13 mouse cellular contexts compared by ENCODE assay signal in the genomic region with DNA sequence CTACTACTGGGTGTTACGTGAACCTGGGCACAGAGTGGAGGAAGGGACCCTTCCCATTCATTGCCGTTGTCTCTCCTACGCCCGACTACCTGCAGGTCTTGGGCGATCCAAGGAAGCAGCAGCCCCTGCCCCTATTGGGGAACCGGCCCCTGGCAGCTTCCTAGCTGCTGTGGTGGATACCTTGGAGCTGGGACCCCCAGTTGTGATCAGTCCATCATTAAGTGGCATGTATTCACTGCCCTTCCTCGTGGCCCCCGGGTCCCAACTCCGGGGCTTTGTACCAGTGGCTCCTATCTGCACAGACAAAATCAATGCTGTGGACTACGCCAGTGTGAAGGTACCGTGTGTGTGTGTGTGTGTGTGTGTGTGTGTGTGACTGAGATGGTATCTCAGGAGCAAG. TPM values are rescaled to one million over a fixed set of nuclear protein-coding genes. Genes with fewer than 3 reads are reported as not detected.
A peak's percentile ranks its signal among the peaks of the same experiment; 100 is the strongest.
DNase-seq lines count a peak whose midpoint lies in the region; ATAC-seq and TF ChIP-seq lines count a peak whose summit lies in the region.
"Had no signal": no experiment of that assay in that cellular context is flagged by ENCODE, and none has a peak within 500 bp of the region (broad histone marks: within the 10 kb centered on the region; RNA-seq: fewer than 3 reads in every experiment).

No protein-coding gene starts in this region.

- no peaks in the 10 kb centered on the region for H3K36me3 ChIP-seq in hindbrain, embryonic 12.5 days
- H3K36me3 ChIP-seq in hindbrain, embryonic 16.5 days (ENCODE audit: control insufficient read depth, insufficient read depth, low read length), result no peaks in the 10 kb centered on the region
- H3K36me3 ChIP-seq in embryonic facial prominence, embryonic 10.5 days (replicated peaks), result peaks cover 6% of the 10 kb centered on the region
- H3K36me3 ChIP-seq in liver, embryonic 11.5 days (ENCODE audit: control insufficient read depth, insufficient read depth, low read length), result no peaks in the 10 kb centered on the region
- H3K36me3 ChIP-seq in forebrain, embryonic 15.5 days, result no peaks in the 10 kb centered on the region
- H3K36me3 ChIP-seq: heart, embryonic 15.5 days had no signal

- no peaks in the 10 kb centered on the region for H3K9me3 ChIP-seq in hindbrain, embryonic 12.5 days (replicated peaks)
- no peaks in the 10 kb centered on the region for H3K9me3 ChIP-seq in hindbrain, embryonic 16.5 days (ENCODE audit: control insufficient read depth, low read length)
- H3K9me3 ChIP-seq in embryonic facial prominence, embryonic 10.5 days, result no peaks in the 10 kb centered on the region
- H3K9me3 ChIP-seq in liver, embryonic 11.5 days (ENCODE audit: control insufficient read depth, low read length), result no peaks in the 10 kb centered on the region
- H3K9me3 ChIP-seq in forebrain, embryonic 15.5 days, result no peaks in the 10 kb centered on the region
- H3K9me3 ChIP-seq: heart, embryonic 15.5 days had no signal

- DNase-seq in cerebellum, adult 2 months, result peak; percentile 24 to 30
- DNase-seq in cerebellum, adult 11 months, result no peak
- no peak for DNase-seq in embryonic facial prominence, embryonic 10.5 days (ENCODE audit: low spot score)
- DNase-seq in liver, embryonic 11.5 days (ENCODE audit: low spot score), result no peak
- no peak for DNase-seq in spleen, adult 12 weeks (ENCODE audit: low spot score)

- no peak for TF ChIP-seq CTCF in cerebellum, adult 2 months (IDR thresholded peaks at IDR 0.05; ENCODE audit: borderline replicate concordance, insufficient read depth, low read depth, low read length)

- ATAC-seq in hindbrain, embryonic 12.5 days (ENCODE audit: low FRiP score), result no peak
- ATAC-seq in hindbrain, embryonic 16.5 days, result no peak
- no peak for ATAC-seq in liver, embryonic 11.5 days (replicated peaks; ENCODE audit: low FRiP score)
- no peak for ATAC-seq in forebrain, embryonic 15.5 days (replicated peaks)
- ATAC-seq: forebrain, embryonic 14.5 days; hindbrain, postnatal 0 days; lung, postnatal 0 days; Patski had no signal

- 72% methylated on average over 11 of the region's 11 CpGs for WGBS in cerebellum, adult 2 months
- 70% methylated on average over 11 of the region's 11 CpGs for WGBS in hindbrain, embryonic 12.5 days
- 79% methylated on average over 11 of the region's 11 CpGs for WGBS in hindbrain, embryonic 16.5 days
- WGBS in embryonic facial prominence, embryonic 10.5 days, result 80% methylated on average over 11 of the region's 11 CpGs
- WGBS in liver, embryonic 11.5 days, result 72% methylated on average over 11 of the region's 11 CpGs
- 77% methylated on average over 11 of the region's 11 CpGs for WGBS in forebrain, embryonic 15.5 days

- no peaks in the 10 kb centered on the region for H3K27me3 ChIP-seq in cerebellum, adult 2 months (ENCODE audit: control insufficient read depth, insufficient read depth, low read length)
- H3K27me3 ChIP-seq in hindbrain, embryonic 12.5 days, result no peaks in the 10 kb centered on the region
- no peaks in the 10 kb centered on the region for H3K27me3 ChIP-seq in hindbrain, embryonic 16.5 days (replicated peaks; ENCODE audit: control insufficient read depth, insufficient read depth, low read length)
- H3K27me3 ChIP-seq in embryonic facial prominence, embryonic 10.5 days (replicated peaks; ENCODE audit: low read depth, poor library complexity, severe bottlenecking), result no peaks in the 10 kb centered on the region
- H3K27me3 ChIP-seq in liver, embryonic 11.5 days (replicated peaks; ENCODE audit: control insufficient read depth, insufficient read depth, low read length), result no peaks in the 10 kb centered on the region
- H3K27me3 ChIP-seq in forebrain, embryonic 15.5 days, result no peaks in the 10 kb centered on the region
- H3K27me3 ChIP-seq: heart, embryonic 15.5 days; Patski had no signal

- no peak overlapping the region for H3K4me2 ChIP-seq in hindbrain, embryonic 12.5 days (replicated peaks)
- H3K4me2 ChIP-seq in hindbrain, embryonic 16.5 days (ENCODE audit: low read length), result no peak overlapping the region
- peak overlapping the region; percentile 26 for H3K4me2 ChIP-seq in liver, embryonic 11.5 days
- no peak overlapping the region for H3K4me2 ChIP-seq in forebrain, embryonic 15.5 days (replicated peaks)

- H3K27ac ChIP-seq in cerebellum, adult 2 months (ENCODE audit: insufficient read depth, low read length), result no peak overlapping the region
- no peak overlapping the region for H3K27ac ChIP-seq in hindbrain, embryonic 12.5 days
- H3K27ac ChIP-seq in hindbrain, embryonic 16.5 days (ENCODE audit: low read depth, low read length), result no peak overlapping the region
- peak overlapping the region; percentile 99 for H3K27ac ChIP-seq in embryonic facial prominence, embryonic 10.5 days (replicated peaks)
- H3K27ac ChIP-seq in liver, embryonic 11.5 days (ENCODE audit: low read depth, low read length), result no peak overlapping the region; the same call in 1 of the 2 replicates
- H3K27ac ChIP-seq in forebrain, embryonic 15.5 days (replicated peaks), result no peak overlapping the region
- H3K27ac ChIP-seq: hindbrain, postnatal 0 days had no signal

- peak overlapping the region; percentile 38 for H3K9ac ChIP-seq in hindbrain, embryonic 12.5 days
- H3K9ac ChIP-seq in hindbrain, embryonic 16.5 days (ENCODE audit: low read depth, low read length), result no peak overlapping the region
- H3K9ac ChIP-seq in liver, embryonic 11.5 days (ENCODE audit: low read depth, low read length), result no peak overlapping the region
- H3K9ac ChIP-seq in forebrain, embryonic 15.5 days (replicated peaks), result no peak overlapping the region
- H3K9ac ChIP-seq: heart, embryonic 15.5 days had no signal

- peaks cover 41% of the 10 kb centered on the region for H3K4me1 ChIP-seq in cerebellum, adult 2 months (ENCODE audit: control insufficient read depth, insufficient read depth, low read length)
- peaks cover 69% of the 10 kb centered on the region for H3K4me1 ChIP-seq in hindbrain, embryonic 12.5 days
- peaks cover 48% of the 10 kb centered on the region for H3K4me1 ChIP-seq in hindbrain, embryonic 16.5 days (ENCODE audit: control insufficient read depth, insufficient read depth, low read depth, low read length)
- peaks cover 91% of the 10 kb centered on the region for H3K4me1 ChIP-seq in embryonic facial prominence, embryonic 10.5 days
- H3K4me1 ChIP-seq in liver, embryonic 11.5 days (replicated peaks; ENCODE audit: control insufficient read depth, insufficient read depth, low read length), result peaks cover 62% of the 10 kb centered on the region
- H3K4me1 ChIP-seq in forebrain, embryonic 15.5 days, result peaks cover 62% of the 10 kb centered on the region

- no peak for TF ChIP-seq POLR2A in cerebellum, adult 2 months (IDR thresholded peaks at IDR 0.05; ENCODE audit: borderline replicate concordance, insufficient read depth, low read length)

- no peak overlapping the region for H3K4me3 ChIP-seq in cerebellum, adult 2 months (replicated peaks; ENCODE audit: insufficient read depth, low read depth, low read length)
- no peak overlapping the region for H3K4me3 ChIP-seq in hindbrain, embryonic 12.5 days
- H3K4me3 ChIP-seq in hindbrain, embryonic 16.5 days (ENCODE audit: low read length), result no peak overlapping the region
- peak overlapping the region; percentile 86 for H3K4me3 ChIP-seq in embryonic facial prominence, embryonic 10.5 days
- no peak overlapping the region for H3K4me3 ChIP-seq in liver, embryonic 11.5 days (ENCODE audit: low read depth, low read length)
- H3K4me3 ChIP-seq in forebrain, embryonic 15.5 days, result no peak overlapping the region
- H3K4me3 ChIP-seq: heart, embryonic 15.5 days had no signal

RNA-seq across cellular contexts. Expression of gene Pcbp4, which starts 1.8 kb away (rescaled TPM):
- polyA plus RNA-seq in cerebellum, adult 2 months (2012; rRNA removed), result 515 and 572 TPM in 2 replicates
- polyA plus RNA-seq in hindbrain, embryonic 12.5 days (2016; fragmentation: Nextera tagmentation; extraction: Ambion mirVana), result 308 and 309 TPM in 2 replicates
- polyA plus RNA-seq in hindbrain, embryonic 16.5 days (2015; fragmentation: Nextera tagmentation; extraction: Ambion mirVana), result 228 and 235 TPM in 2 replicates
- 320 and 346 TPM in 2 replicates for polyA plus RNA-seq in embryonic facial prominence, embryonic 10.5 days (2016; fragmentation: Nextera tagmentation; extraction: Ambion mirVana)
- polyA plus RNA-seq in liver, embryonic 11.5 days (2014; fragmentation: Nextera tagmentation; extraction: Ambion mirVana), result 62.4 and 63.2 TPM in 2 replicates
- polyA plus RNA-seq in forebrain, embryonic 15.5 days (2015; fragmentation: Nextera tagmentation; extraction: Ambion mirVana), result 251 and 266 TPM in 2 replicates

RNA-seq across cellular contexts. Expression of gene Abhd14a, which starts 3.8 kb away (rescaled TPM):
- 49.7 and 51.5 TPM in 2 replicates for polyA plus RNA-seq in cerebellum, adult 2 months (2012; rRNA removed)
- polyA plus RNA-seq in hindbrain, embryonic 12.5 days (2016; fragmentation: Nextera tagmentation; extraction: Ambion mirVana), result 37.5 and 39.7 TPM in 2 replicates
- polyA plus RNA-seq in hindbrain, embryonic 16.5 days (2015; fragmentation: Nextera tagmentation; extraction: Ambion mirVana), result 83.8 and 87.8 TPM in 2 replicates
- polyA plus RNA-seq in embryonic facial prominence, embryonic 10.5 days (2016; fragmentation: Nextera tagmentation; extraction: Ambion mirVana), result 40.1 and 40.4 TPM in 2 replicates
- polyA plus RNA-seq in liver, embryonic 11.5 days (2014; fragmentation: Nextera tagmentation; extraction: Ambion mirVana), result 53.6 and 54.0 TPM in 2 replicates
- 64.8 and 68.5 TPM in 2 replicates for polyA plus RNA-seq in forebrain, embryonic 15.5 days (2015; fragmentation: Nextera tagmentation; extraction: Ambion mirVana)

RNA-seq across cellular contexts. Expression of gene Abhd14b, which starts 4.0 kb away (rescaled TPM):
- polyA plus RNA-seq in cerebellum, adult 2 months (2012; rRNA removed), result 59.7 and 68.5 TPM in 2 replicates
- 7.6 and 8.5 TPM in 2 replicates for polyA plus RNA-seq in hindbrain, embryonic 12.5 days (2016; fragmentation: Nextera tagmentation; extraction: Ambion mirVana)
- 12.1 and 13.2 TPM in 2 replicates for polyA plus RNA-seq in hindbrain, embryonic 16.5 days (2015; fragmentation: Nextera tagmentation; extraction: Ambion mirVana)
- polyA plus RNA-seq in embryonic facial prominence, embryonic 10.5 days (2016; fragmentation: Nextera tagmentation; extraction: Ambion mirVana), result 6.0 and 6.4 TPM in 2 replicates
- 19.5 and 19.7 TPM in 2 replicates for polyA plus RNA-seq in liver, embryonic 11.5 days (2014; fragmentation: Nextera tagmentation; extraction: Ambion mirVana)
- polyA plus RNA-seq in forebrain, embryonic 15.5 days (2015; fragmentation: Nextera tagmentation; extraction: Ambion mirVana), result 5.6 and 6.9 TPM in 2 replicates

RNA-seq across cellular contexts. Expression of gene Acy1, which starts 13.2 kb away (rescaled TPM):
- polyA plus RNA-seq in cerebellum, adult 2 months (2012; rRNA removed), result 16.2 and 16.4 TPM in 2 replicates
- polyA plus RNA-seq in hindbrain, embryonic 12.5 days (2016; fragmentation: Nextera tagmentation; extraction: Ambion mirVana), result 29.0 and 30.7 TPM in 2 replicates
- 26.2 and 26.6 TPM in 2 replicates for polyA plus RNA-seq in hindbrain, embryonic 16.5 days (2015; fragmentation: Nextera tagmentation; extraction: Ambion mirVana)
- 43.2 and 46.1 TPM in 2 replicates for polyA plus RNA-seq in embryonic facial prominence, embryonic 10.5 days (2016; fragmentation: Nextera tagmentation; extraction: Ambion mirVana)
- polyA plus RNA-seq in liver, embryonic 11.5 days (2014; fragmentation: Nextera tagmentation; extraction: Ambion mirVana), result 51.1 and 52.3 TPM in 2 replicates
- polyA plus RNA-seq in forebrain, embryonic 15.5 days (2015; fragmentation: Nextera tagmentation; extraction: Ambion mirVana), result 33.1 and 36.4 TPM in 2 replicates

RNA-seq across cellular contexts. Expression of gene Gpr62, which starts 14.4 kb away (rescaled TPM):
- 27.9 and 30.7 TPM in 2 replicates for polyA plus RNA-seq in cerebellum, adult 2 months (2012; rRNA removed)
- polyA plus RNA-seq in hindbrain, embryonic 12.5 days (2016; fragmentation: Nextera tagmentation; extraction: Ambion mirVana), result 0.41 and 0.68 TPM in 2 replicates
- 1.3 and 1.4 TPM in 2 replicates for polyA plus RNA-seq in hindbrain, embryonic 16.5 days (2015; fragmentation: Nextera tagmentation; extraction: Ambion mirVana)
- polyA plus RNA-seq in embryonic facial prominence, embryonic 10.5 days (2016; fragmentation: Nextera tagmentation; extraction: Ambion mirVana), result 0.16 and 0.55 TPM in 2 replicates
- polyA plus RNA-seq in liver, embryonic 11.5 days (2014; fragmentation: Nextera tagmentation; extraction: Ambion mirVana), result 0.11 TPM in 1 of 2 replicates, not detected in the other
- 0.64 and 0.75 TPM in 2 replicates for polyA plus RNA-seq in forebrain, embryonic 15.5 days (2015; fragmentation: Nextera tagmentation; extraction: Ambion mirVana)

Comparison
In these comparisons a context has a peak if more than half of its experiments do, and no peak if none do; other contexts are left out.
1. DNase-seq: peak in cerebellum, adult 2 months (2 of 2); none in cerebellum, adult 11 months (single experiment), embryonic facial prominence, embryonic 10.5 days (single experiment), liver, embryonic 11.5 days (single experiment) and spleen, adult 12 weeks (single experiment).